Mouse (Mus musculus): ENCODE results near the gene Prss36. TPM values are rescaled to one million over a fixed set of nuclear protein-coding genes. Genes with fewer than 3 reads are reported as not detected.
"Not testable (repeated sequence)": the region's sequence is repeated elsewhere in the genome, so short reads cannot be mapped to it uniquely, and the experiment has no call there.

Prss36 gene
- polyA plus RNA-seq, 1 experiment from 2014 or later: 10.1 TPM

DNA sequence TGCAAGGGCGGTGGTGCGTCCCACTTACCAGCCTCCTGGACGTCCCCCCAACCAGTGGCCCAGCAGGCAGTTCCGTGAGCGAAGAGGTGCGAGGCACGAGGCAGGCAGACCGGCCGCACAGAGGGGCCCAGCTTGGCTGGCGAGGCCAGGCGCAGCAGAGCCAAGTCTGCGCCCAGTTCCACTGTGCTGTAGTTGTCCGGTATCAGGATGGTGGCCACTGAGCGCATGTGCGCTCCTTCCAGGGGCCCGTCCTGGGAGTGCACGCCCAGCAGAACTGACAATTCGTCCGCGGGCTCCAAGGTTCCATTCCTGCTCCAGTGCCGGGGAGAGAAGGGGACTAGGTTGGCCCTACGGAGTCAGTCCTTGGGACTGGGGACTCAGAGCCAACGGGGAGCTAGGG lies 1.9 kb downstream of the Prss36 start:
- no peak overlapping the region for H3K9ac ChIP-seq (ENCODE audit: low read length)
- peak overlapping the region; percentile 26 for H3K4me2 ChIP-seq (ENCODE audit: low read length)
- WGBS: 3% methylated on average over 23 of the region's 23 CpGs
- H3K4me3 ChIP-seq (ENCODE audit: control insufficient read depth in 1 of 2, insufficient read depth in 1 of 2, low read depth in 1 of 2, low read length in 2 of 2): peak overlapping the region; percentile 0 to 3; a peak in 2 of 4 replicates
- no peaks in the 10 kb centered on the region for H3K36me3 ChIP-seq (ENCODE audit: control insufficient read depth, insufficient read depth, low read length)
- H3K9me3 ChIP-seq (ENCODE audit: control insufficient read depth, low read length): no peaks in the 10 kb centered on the region
- H3K27ac ChIP-seq (replicated peaks in 1 of 2; ENCODE audit: control insufficient read depth in 1 of 2, insufficient read depth in 1 of 2, low read depth in 2 of 2, low read length in 2 of 2): no peak overlapping the region
- ATAC-seq (ENCODE audit: insufficient number of reproducible peaks, insufficient read depth, low FRiP score, low read depth): no peak
- peaks cover 0 to 3% of the 10 kb centered on the region in 2 experiments; a peak in 1 of 4 replicates for H3K4me1 ChIP-seq (ENCODE audit: control insufficient read depth in 2 of 2, insufficient read depth in 2 of 2, low read length in 2 of 2)
- peaks cover 28% of the 10 kb centered on the region for H3K27me3 ChIP-seq (ENCODE audit: control insufficient read depth, insufficient read depth, low read length)

DNA sequence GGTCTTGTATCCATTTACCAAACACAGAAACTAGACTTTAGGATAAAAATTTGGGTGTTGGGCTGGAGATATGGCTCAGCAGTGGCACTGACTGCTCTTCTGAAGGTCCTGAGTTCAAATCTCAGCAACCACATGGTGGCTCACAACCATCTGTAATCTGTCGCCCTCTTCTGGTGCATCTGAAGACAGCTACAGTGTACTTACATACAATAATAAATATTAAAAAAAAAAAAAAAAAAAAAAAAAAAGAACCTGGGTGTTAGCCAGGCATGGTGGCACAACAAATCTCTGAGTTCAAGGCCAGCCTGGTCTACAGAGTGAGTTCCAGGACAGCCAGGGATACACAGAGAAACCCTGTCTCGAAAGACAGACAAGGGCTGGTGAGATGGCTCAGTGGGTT lies 4.4 kb downstream of the Prss36 start:
- H3K27ac ChIP-seq (replicated peaks in 1 of 2; ENCODE audit: control insufficient read depth in 1 of 2, insufficient read depth in 1 of 2, low read depth in 2 of 2, low read length in 2 of 2); H3K4me3 ChIP-seq (ENCODE audit: control insufficient read depth in 1 of 2, insufficient read depth in 1 of 2, low read depth in 1 of 2, low read length in 2 of 2); H3K9me3 ChIP-seq (ENCODE audit: control insufficient read depth, low read length); H3K4me1 ChIP-seq (ENCODE audit: control insufficient read depth in 2 of 2, insufficient read depth in 2 of 2, low read length in 2 of 2); H3K9ac ChIP-seq (ENCODE audit: low read length); H3K4me2 ChIP-seq (ENCODE audit: low read length); ATAC-seq (ENCODE audit: insufficient number of reproducible peaks, insufficient read depth, low FRiP score, low read depth); H3K36me3 ChIP-seq (ENCODE audit: control insufficient read depth, insufficient read depth, low read length): not testable (repeated sequence)
- 53% methylated on average over 2 of the region's 2 CpGs for WGBS
- H3K27me3 ChIP-seq (ENCODE audit: control insufficient read depth, insufficient read depth, low read length): peaks cover 28% of the 10 kb centered on the region

DNA sequence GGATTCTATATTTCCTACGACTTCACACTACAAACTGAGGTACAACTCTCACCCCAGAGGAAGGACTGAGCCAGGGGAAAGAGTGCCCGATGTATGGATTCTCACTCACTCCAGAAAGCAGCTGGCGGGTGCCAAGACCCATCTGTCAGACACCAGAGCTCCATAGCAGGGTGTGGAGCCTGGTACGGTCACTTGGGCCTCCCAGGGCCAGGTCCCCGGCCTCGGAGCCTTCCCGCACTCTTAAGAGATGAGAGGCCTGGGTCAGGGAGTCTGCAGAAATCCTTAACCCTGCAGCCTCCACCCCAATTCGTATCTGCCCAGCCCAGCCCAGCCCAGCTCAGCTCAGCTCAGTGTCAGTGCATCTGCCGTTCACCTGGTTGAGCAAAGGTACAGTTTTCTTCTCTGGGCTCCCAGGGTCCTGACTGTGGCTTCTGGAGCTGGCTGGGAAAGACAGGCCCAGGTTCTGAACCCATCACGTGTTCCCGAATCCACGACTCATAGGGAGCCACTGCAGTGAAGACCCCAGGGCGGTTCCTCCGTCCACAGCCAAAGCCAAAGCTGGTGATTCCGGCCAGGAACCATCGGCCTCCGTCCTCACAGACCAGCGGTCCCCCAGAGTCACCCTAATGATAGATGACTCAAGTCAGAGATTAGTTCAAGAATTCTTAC lies 10.2 kb downstream of the Prss36 start:
- no peak for ATAC-seq (ENCODE audit: insufficient number of reproducible peaks, insufficient read depth, low FRiP score, low read depth)
- no peaks in the 10 kb centered on the region for H3K27me3 ChIP-seq (ENCODE audit: control insufficient read depth, insufficient read depth, low read length)
- no peaks in the 10 kb centered on the region for H3K36me3 ChIP-seq (ENCODE audit: control insufficient read depth, insufficient read depth, low read length)
- no peaks in the 10 kb centered on the region for H3K9me3 ChIP-seq (ENCODE audit: control insufficient read depth, low read length)
- H3K4me3 ChIP-seq (ENCODE audit: control insufficient read depth in 1 of 2, insufficient read depth in 1 of 2, low read depth in 1 of 2, low read length in 2 of 2): peak overlapping the region; percentile 56 to 60
- WGBS: 51% methylated on average over 18 of the region's 18 CpGs
- H3K4me2 ChIP-seq (ENCODE audit: low read length): peak overlapping the region; percentile 77
- peak overlapping the region; percentile 79 for H3K9ac ChIP-seq (ENCODE audit: low read length)
- H3K4me1 ChIP-seq (ENCODE audit: control insufficient read depth in 2 of 2, insufficient read depth in 2 of 2, low read length in 2 of 2): peaks cover 10 to 11% of the 10 kb centered on the region in 2 experiments; a peak in 3 of 4 replicates
- no peak overlapping the region for H3K27ac ChIP-seq (replicated peaks in 1 of 2; ENCODE audit: control insufficient read depth in 1 of 2, insufficient read depth in 1 of 2, low read depth in 2 of 2, low read length in 2 of 2)

DNA sequence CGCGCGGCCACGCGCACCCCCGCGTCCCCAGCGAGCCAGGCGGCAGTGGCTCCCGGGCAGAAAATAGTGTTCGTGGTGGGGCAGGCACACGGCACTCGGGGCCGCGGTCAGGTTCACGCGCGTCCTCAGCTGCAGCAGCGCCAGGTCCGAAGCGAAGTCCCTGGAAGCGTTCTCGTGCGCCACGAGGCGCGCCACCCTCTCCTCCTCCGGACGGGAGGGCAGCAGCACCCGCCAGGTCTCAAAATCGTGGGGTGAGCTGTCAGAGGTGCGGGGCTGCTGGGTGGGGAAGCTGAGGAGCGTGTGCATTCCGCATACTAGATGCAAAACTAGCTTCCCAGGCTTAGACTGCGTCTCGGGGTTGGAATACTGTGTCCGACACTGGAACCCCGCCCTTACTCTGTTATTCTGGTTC lies 10.8 kb downstream of the Prss36 start:
- WGBS: under 1% methylated on average over 37 of the region's 38 CpGs
- no peaks in the 10 kb centered on the region for H3K9me3 ChIP-seq (ENCODE audit: control insufficient read depth, low read length)
- no peaks in the 10 kb centered on the region for H3K36me3 ChIP-seq (ENCODE audit: control insufficient read depth, insufficient read depth, low read length)
- H3K4me3 ChIP-seq (ENCODE audit: control insufficient read depth in 1 of 2, insufficient read depth in 1 of 2, low read depth in 1 of 2, low read length in 2 of 2): peak overlapping the region; percentile 56 to 60
- H3K9ac ChIP-seq (ENCODE audit: low read length): peak overlapping the region; percentile 79
- H3K4me1 ChIP-seq (ENCODE audit: control insufficient read depth in 2 of 2, insufficient read depth in 2 of 2, low read length in 2 of 2): peaks cover 13 to 14% of the 10 kb centered on the region in 2 experiments; a peak in 3 of 4 replicates
- H3K4me2 ChIP-seq (ENCODE audit: low read length): peak overlapping the region; percentile 77
- H3K27me3 ChIP-seq (ENCODE audit: control insufficient read depth, insufficient read depth, low read length): no peaks in the 10 kb centered on the region
- ATAC-seq (ENCODE audit: insufficient number of reproducible peaks, insufficient read depth, low FRiP score, low read depth): peak; percentile 42
- peak overlapping the region in 1 of 2 experiments; percentile 39; a peak in 1 of 4 replicates for H3K27ac ChIP-seq (replicated peaks in 1 of 2; ENCODE audit: control insufficient read depth in 1 of 2, insufficient read depth in 1 of 2, low read depth in 2 of 2, low read length in 2 of 2)

DNA sequence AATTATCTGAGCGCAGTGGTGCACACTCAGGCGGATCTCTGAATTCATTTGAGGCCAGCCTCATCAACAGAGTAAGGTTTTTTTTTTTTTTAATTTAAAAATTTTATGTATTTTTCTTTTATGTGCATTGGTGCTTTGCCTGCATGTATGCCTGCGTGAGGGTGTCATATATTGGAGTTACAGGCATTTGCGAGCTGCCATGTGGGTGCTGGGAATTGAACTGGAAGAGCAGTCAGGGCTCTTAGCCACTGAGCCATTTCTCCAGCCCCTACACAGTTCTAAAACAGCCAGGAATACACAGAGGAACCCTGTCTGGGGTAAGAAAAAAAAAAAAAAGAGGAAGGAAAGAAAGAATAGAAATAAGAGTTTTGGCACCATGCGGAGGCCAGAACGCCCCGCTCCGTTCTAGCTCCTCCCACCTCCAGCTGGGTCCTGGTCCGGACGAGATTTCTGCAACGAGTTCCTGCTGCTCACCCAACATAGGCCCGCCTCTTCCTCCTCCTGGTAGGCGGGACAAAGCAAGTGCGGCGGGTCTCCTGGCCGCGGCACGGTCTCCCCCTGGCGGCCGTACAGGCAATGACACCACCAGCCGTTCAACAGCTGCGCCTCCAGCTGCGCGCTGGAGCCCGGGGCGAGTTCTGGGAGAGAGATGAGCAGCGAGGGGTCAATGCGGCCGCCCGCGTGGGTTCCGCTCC lies 11.3 kb downstream of the Prss36 start:
- H3K9me3 ChIP-seq (ENCODE audit: control insufficient read depth, low read length): no peaks in the 10 kb centered on the region
- peak overlapping the region; percentile 41 to 65 for H3K27ac ChIP-seq (replicated peaks in 1 of 2; ENCODE audit: control insufficient read depth in 1 of 2, insufficient read depth in 1 of 2, low read depth in 2 of 2, low read length in 2 of 2)
- H3K9ac ChIP-seq (ENCODE audit: low read length): peak overlapping the region; percentile 79
- H3K4me1 ChIP-seq (ENCODE audit: control insufficient read depth in 2 of 2, insufficient read depth in 2 of 2, low read length in 2 of 2): peaks cover 13 to 14% of the 10 kb centered on the region in 2 experiments; a peak in 3 of 4 replicates
- H3K4me2 ChIP-seq (ENCODE audit: low read length): peak overlapping the region; percentile 77
- peak overlapping the region; percentile 56 to 60 for H3K4me3 ChIP-seq (ENCODE audit: control insufficient read depth in 1 of 2, insufficient read depth in 1 of 2, low read depth in 1 of 2, low read length in 2 of 2)
- ATAC-seq (ENCODE audit: insufficient number of reproducible peaks, insufficient read depth, low FRiP score, low read depth): peak; percentile 88
- 7% methylated on average over 32 of the region's 32 CpGs for WGBS
- peaks cover 2% of the 10 kb centered on the region; the same call in 1 of the 2 replicates for H3K27me3 ChIP-seq (ENCODE audit: control insufficient read depth, insufficient read depth, low read length)
- no peaks in the 10 kb centered on the region for H3K36me3 ChIP-seq (ENCODE audit: control insufficient read depth, insufficient read depth, low read length)

DNA sequence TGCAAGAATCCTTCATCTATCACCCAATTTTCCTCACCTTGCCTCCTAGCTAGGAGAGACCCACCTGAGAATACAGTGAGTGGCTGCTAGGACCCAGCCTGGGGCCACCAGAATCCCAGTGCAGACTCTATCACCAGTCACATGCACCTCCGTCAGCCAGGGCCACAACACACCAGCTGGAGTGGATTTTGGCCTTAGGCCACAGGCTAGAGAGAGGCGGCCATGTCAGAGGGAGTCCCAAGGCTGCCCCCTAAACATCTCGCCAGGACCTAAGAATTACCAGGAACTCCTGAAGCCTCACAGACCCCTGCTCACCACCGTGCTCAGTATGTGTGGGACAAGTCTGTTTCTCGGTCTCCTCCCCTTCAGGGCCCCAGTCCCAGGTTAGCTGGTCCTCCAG lies 12.4 kb downstream of the Prss36 start:
- Histone ChIP-seq H3K4me2 (ENCODE audit: low read length) (no peak overlapping the region), H3K27me3 (ENCODE audit: control insufficient read depth, insufficient read depth, low read length) (peaks cover 12% of the 10 kb centered on the region), H3K9ac (ENCODE audit: low read length) (no peak overlapping the region), H3K27ac (replicated peaks in 1 of 2; ENCODE audit: control insufficient read depth in 1 of 2, insufficient read depth in 1 of 2, low read depth in 2 of 2, low read length in 2 of 2) (no peak overlapping the region), H3K4me3 (ENCODE audit: control insufficient read depth in 1 of 2, insufficient read depth in 1 of 2, low read depth in 1 of 2, low read length in 2 of 2) (no peak overlapping the region), H3K9me3 (ENCODE audit: control insufficient read depth, low read length) (no peaks in the 10 kb centered on the region), H3K4me1 (ENCODE audit: control insufficient read depth in 2 of 2, insufficient read depth in 2 of 2, low read length in 2 of 2) (peaks cover 18 to 20% of the 10 kb centered on the region in 2 experiments), H3K36me3 (ENCODE audit: control insufficient read depth, insufficient read depth, low read length) (no peaks in the 10 kb centered on the region)
- WGBS: 82% methylated on average over 5 of the region's 5 CpGs
- ATAC-seq (ENCODE audit: insufficient number of reproducible peaks, insufficient read depth, low FRiP score, low read depth): no peak

DNA sequence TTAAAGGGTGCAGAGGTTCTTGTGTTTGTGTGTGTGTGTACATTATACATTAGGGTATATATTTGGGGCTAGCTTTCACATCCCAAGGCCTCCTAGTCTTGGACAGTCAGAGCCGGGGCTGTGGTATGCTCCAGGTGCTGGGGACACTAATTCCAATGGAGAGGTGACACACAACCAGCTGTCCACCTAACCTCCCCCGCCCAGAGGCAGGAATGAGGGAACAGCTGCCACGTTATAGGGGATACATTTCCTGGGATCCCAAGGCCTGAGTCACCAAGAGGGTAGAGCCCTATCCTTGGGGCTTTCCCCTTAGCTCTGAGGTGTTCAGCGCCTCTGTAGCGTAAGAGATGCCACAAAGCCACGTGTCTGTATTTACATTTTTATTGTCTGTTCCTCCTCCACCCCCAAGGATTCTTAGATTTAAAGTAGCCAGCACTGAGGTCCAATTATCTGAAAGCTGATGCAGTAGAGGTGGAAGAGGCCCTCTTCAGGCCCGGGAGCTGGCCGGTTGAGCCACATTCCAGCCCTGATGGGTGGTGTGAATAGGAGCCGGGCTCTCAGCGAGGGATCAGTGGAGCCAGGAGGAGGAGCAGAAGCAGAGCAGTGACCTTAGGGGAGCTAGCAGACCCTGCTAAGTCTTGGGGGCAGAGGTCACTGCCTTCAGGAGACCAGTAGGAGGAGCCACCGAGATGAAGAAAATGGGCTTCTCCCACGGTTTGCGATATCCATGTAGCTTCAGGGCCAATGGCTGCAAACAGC lies 14.1 kb downstream of the Prss36 start:
- Histone ChIP-seq H3K27ac (replicated peaks in 1 of 2; ENCODE audit: control insufficient read depth in 1 of 2, insufficient read depth in 1 of 2, low read depth in 2 of 2, low read length in 2 of 2) (no peak overlapping the region), H3K4me1 (ENCODE audit: control insufficient read depth in 2 of 2, insufficient read depth in 2 of 2, low read length in 2 of 2) (peaks cover 20 to 26% of the 10 kb centered on the region in 2 experiments), H3K4me3 (ENCODE audit: control insufficient read depth in 1 of 2, insufficient read depth in 1 of 2, low read depth in 1 of 2, low read length in 2 of 2) (no peak overlapping the region), H3K27me3 (ENCODE audit: control insufficient read depth, insufficient read depth, low read length) (peaks cover 19% of the 10 kb centered on the region), H3K9ac (ENCODE audit: low read length) (no peak overlapping the region), H3K4me2 (ENCODE audit: low read length) (no peak overlapping the region), H3K9me3 (ENCODE audit: control insufficient read depth, low read length) (no peaks in the 10 kb centered on the region), H3K36me3 (ENCODE audit: control insufficient read depth, insufficient read depth, low read length) (no peaks in the 10 kb centered on the region)
- 31% methylated on average over 13 of the region's 13 CpGs for WGBS
- ATAC-seq (ENCODE audit: insufficient number of reproducible peaks, insufficient read depth, low FRiP score, low read depth): no peak
